Mouse (Mus musculus) erythroblast, embryonic 14.5 days (primary cell): Measurements from ENCODE around the gene Adora2a. TPM values are rescaled to one million over a fixed set of nuclear protein-coding genes. Genes with fewer than 3 reads are reported as not detected.
"Not testable (repeated sequence)": the region's sequence is repeated elsewhere in the genome, so short reads cannot be mapped to it uniquely, and the experiment has no call there.

ENCODE experiments used
- H3K27me3 ChIP-seq: 2 replicates; pipeline ENCODE4 v1.6.1; 2012; ENCODE audit warnings: inconsistent platforms; ENCODE audit not compliant: control insufficient read depth
- H3K36me3 ChIP-seq: 2 replicates; pipeline ENCODE4 v1.6.1; 2012; ENCODE audit warnings: mild to moderate bottlenecking, inconsistent platforms; ENCODE audit not compliant: control insufficient read depth
- H3K4me1 ChIP-seq: 2 replicates; pipeline ENCODE4 v1.6.1; 2012; ENCODE audit warnings: inconsistent platforms; ENCODE audit not compliant: control insufficient read depth
- H3K4me3 ChIP-seq: replicated peaks from 2 replicates; pipeline ENCODE3; 2012; ENCODE audit warnings: moderate library complexity, mild to moderate bottlenecking, inconsistent platforms
- H3K9me3 ChIP-seq: 2 replicates; pipeline ENCODE4 v1.6.1; 2012; ENCODE audit warnings: low read length, inconsistent platforms, mixed read lengths; ENCODE audit not compliant: control insufficient read depth
- GATA1 ChIP-seq: IDR thresholded peaks from 2 replicates; pipeline ENCODE4 v1.6.1; 2012; ENCODE audit warnings: low read length, inconsistent platforms, mixed read lengths
- TAL1 ChIP-seq: IDR thresholded peaks from 3 replicates; pipeline ENCODE4 v1.6.1; 2012; ENCODE audit warnings: low read length, inconsistent platforms, mixed read lengths
- polyA plus RNA-seq: library from polyadenylated mRNA; stranded (reverse); fragments of >175 nt; gene quantifications from 2 replicates; pipeline ENCODE4 v1.2.3, GENCODE M21; 2012

The Adora2a gene
- not detected in 2 replicates for polyA plus RNA-seq

DNA sequence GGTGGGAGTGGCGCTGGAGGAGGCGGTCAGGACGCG is at the start of gene Adora2a:
Gene Adora2a, plus strand, starts transcription at position 6 of the 36 bp plus-strand sequence.
- Histone ChIP-seq H3K9me3 (no peaks in the 10 kb centered on the region), H3K36me3 (peaks cover 9% of the 10 kb centered on the region), H3K4me1 (peaks cover 15% of the 10 kb centered on the region), H3K4me3 (peak within 1 kb of the TSS; percentile 55), H3K27me3 (peaks cover 44% of the 10 kb centered on the region)
- TF ChIP-seq TAL1 (no peak), GATA1 (no peak)

DNA sequence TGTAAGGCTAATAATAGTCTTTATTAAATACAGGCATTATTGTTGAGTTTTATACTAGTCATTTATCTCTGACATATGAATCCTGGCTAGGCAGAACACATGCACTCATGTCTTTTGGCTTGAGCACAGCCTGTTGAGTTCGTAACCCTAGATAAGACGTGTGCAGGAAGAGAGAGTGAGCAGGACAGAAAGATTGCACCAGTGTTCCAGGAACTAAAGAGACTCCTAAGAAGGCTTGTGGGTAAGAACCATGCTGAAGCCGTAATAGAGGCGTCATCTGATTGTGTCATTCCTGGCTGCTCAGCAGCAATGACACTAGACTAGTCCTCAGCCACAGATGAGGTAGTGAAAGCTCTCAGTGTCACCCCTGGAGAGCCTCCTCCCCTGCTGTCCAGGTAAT is 43.7 kb upstream of the Adora2a start:
- H3K36me3 ChIP-seq, result peaks cover 53% of the 10 kb centered on the region
- TF ChIP-seq TAL1, result no peak
- TF ChIP-seq GATA1, result no peak
- H3K9me3 ChIP-seq, result no peaks in the 10 kb centered on the region
- no peak overlapping the region for H3K4me3 ChIP-seq
- peaks cover 3% of the 10 kb centered on the region for H3K4me1 ChIP-seq
- no peaks in the 10 kb centered on the region for H3K27me3 ChIP-seq

DNA sequence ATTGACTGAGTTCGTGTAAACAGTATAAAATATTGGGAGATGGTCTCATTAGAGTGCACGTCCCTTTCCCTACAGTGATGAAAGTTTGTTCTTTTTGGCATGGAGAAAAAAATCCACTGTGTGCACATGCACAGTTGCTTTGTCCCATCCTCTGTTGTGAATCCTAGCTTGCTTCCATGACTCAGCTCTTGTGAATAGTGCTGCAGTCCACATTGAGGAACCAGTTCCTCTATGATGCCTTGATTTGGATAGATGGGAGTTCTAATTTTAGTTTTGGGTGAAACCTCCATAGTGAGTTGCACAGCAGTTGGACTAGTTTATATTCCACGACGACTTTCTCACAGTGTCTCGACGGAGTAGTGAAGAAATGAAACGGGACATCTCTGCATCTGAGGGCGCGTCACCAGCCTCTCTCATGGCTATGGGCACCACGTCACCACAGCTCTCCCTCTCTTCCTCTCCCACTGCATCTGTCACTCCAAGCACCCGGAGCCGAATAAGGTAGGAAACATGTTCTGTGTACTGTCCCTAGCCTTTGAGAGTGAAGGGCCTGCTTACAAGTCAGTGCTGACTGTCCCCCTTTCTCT is 40.2 kb upstream of the Adora2a start:
- no peak for TF ChIP-seq TAL1
- TF ChIP-seq GATA1, result no peak
- no peak overlapping the region for H3K4me3 ChIP-seq
- H3K36me3 ChIP-seq, result peaks cover 54% of the 10 kb centered on the region
- peaks cover 3% of the 10 kb centered on the region for H3K4me1 ChIP-seq
- H3K9me3 ChIP-seq, result no peaks in the 10 kb centered on the region
- H3K27me3 ChIP-seq, result no peaks in the 10 kb centered on the region

DNA sequence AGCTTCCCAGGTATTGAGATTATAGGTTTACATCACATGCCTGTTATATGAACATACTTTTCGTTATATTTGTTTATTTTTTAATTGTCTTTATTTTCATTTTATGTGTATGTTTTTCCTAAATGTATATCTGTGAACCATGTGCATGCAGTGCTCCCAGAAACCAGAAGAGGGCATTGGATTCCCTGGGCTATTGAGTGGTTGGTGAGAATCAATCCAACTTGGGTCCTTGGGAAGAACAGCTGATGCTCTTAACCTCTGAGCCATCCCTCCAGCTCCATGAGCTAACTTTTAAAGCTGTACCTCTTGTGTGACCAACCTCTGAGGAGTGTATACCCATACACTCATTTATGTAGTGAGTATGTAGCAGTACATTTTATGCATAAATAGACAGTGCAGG is 39.2 kb upstream of the Adora2a start:
- peaks cover 3% of the 10 kb centered on the region for H3K4me1 ChIP-seq
- H3K9me3 ChIP-seq, result no peaks in the 10 kb centered on the region
- H3K36me3 ChIP-seq, result peaks cover 49% of the 10 kb centered on the region
- no peaks in the 10 kb centered on the region for H3K27me3 ChIP-seq
- no peak overlapping the region for H3K4me3 ChIP-seq
- TF ChIP-seq TAL1 (no peak), GATA1 (no peak)

DNA sequence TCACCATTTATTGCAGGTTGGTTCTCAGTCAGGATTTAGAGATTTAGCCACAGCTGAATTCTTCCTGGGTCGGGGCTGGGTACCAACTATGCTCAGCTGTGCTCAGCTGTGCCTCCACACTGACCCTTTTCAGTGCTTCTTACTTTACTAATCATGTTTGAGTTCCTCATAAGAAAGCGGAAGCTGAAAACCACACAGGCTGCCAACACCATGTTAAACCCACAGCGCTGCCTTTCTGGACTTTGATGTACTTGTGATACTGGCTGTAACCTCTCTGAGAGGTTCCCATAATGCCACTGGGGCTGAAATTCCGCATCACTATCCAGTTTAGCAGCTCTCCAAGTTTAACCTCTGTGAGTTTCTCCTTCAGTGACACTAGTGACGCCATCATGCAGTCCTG is 34.0 kb upstream of the Adora2a start:
- no peak for TF ChIP-seq GATA1
- no peak for TF ChIP-seq TAL1
- Histone ChIP-seq H3K4me3 (no peak overlapping the region), H3K4me1 (no peaks in the 10 kb centered on the region), H3K9me3 (no peaks in the 10 kb centered on the region), H3K27me3 (no peaks in the 10 kb centered on the region), H3K36me3 (peaks cover 28% of the 10 kb centered on the region)

DNA sequence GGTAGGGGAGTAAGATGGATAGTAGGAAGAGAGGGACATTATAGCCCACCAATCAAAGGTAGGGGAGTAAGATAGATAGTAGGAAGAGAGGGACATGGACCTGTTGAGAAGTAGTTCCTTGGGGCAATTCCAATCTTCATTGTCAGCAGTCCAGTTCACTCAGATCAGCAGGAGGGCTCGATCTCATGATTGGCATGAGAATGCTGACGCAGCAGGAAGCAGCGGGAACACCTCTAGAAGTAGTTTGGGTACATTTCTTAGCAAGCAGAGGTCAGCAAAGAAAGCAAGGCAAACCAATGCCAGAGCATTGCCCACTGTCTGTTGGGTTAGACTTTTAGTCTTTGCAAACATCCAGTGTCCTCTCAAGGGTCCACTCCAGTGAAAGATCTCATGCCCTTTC is 32.9 kb upstream of the Adora2a start:
- Histone ChIP-seq H3K4me3 (no peak overlapping the region), H3K27me3 (no peaks in the 10 kb centered on the region), H3K9me3 (no peaks in the 10 kb centered on the region), H3K4me1 (no peaks in the 10 kb centered on the region), H3K36me3 (peaks cover 27% of the 10 kb centered on the region)
- TF ChIP-seq TAL1 (no peak), GATA1 (no peak)

DNA sequence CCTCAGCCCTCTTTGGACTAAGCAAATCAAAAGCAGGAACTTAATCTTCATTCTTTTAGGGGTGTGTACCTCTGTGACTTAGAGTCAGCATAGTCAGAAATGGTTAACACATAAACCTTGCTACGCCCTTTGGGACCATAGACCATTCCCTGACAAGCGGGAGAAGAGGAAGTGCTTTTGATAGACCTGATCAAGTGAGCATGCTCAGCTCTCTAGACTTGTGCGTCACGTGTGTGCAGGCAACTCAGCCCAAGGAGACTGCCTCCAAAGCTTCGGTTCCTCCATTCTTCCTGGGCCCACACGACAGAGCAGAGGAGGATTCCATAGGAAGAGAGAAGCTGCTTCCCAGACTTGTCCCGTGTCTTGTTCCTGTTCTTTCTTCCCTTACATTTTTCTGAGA is 28.1 kb upstream of the Adora2a start:
- Histone ChIP-seq H3K36me3 (peaks cover 11% of the 10 kb centered on the region), H3K4me1 (peaks cover 6% of the 10 kb centered on the region), H3K9me3 (no peaks in the 10 kb centered on the region), H3K27me3 (no peaks in the 10 kb centered on the region), H3K4me3 (no peak overlapping the region)
- TF ChIP-seq GATA1, result no peak
- no peak for TF ChIP-seq TAL1

DNA sequence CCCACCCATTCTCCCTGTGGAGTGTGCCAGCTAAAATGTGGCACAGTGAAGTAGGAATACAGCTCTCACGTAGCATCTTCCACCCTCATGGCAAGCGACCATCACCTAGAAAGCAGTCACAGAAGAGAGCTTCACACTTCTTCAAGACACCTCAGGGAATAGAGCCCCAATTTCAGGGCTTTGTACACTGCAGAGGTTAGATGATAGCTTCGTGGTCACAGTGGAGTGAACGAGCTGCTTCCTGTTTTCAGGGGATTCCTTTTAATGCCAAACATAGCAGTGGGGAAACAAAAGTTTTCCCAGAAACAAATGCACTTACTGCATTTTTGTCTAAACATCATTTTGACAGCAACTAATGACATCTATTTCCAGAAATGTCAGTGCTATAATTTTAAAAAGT is 27.3 kb upstream of the Adora2a start:
- Histone ChIP-seq H3K36me3 (peaks cover 7% of the 10 kb centered on the region), H3K9me3 (no peaks in the 10 kb centered on the region), H3K27me3 (no peaks in the 10 kb centered on the region), H3K4me3 (no peak overlapping the region), H3K4me1 (peaks cover 6% of the 10 kb centered on the region)
- no peak for TF ChIP-seq TAL1
- no peak for TF ChIP-seq GATA1

DNA sequence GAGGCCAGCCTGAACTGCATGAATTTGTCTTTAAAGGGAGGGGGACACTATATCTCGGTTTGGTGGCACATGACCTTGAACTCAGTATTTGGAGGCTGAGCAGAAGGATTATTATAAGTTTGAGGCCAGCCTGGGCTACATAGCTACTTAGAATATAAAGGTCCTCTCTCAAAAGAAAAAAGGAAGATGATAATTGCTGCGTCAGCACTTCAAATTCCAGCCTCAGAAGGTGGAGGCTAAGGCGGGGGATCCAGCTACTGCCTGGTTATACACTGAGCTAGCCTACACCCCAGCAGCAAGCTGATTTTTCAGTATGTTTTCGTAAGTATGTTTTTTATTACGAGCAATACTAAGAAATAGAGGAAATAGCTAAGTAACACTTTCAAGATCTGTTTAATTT is 26.0 kb upstream of the Adora2a start:
- H3K4me1 ChIP-seq, result peaks cover 6% of the 10 kb centered on the region
- no peaks in the 10 kb centered on the region for H3K27me3 ChIP-seq
- H3K9me3 ChIP-seq, result no peaks in the 10 kb centered on the region
- no peak for TF ChIP-seq GATA1
- TF ChIP-seq TAL1, result no peak
- peaks cover 10% of the 10 kb centered on the region for H3K36me3 ChIP-seq
- no peak overlapping the region for H3K4me3 ChIP-seq

DNA sequence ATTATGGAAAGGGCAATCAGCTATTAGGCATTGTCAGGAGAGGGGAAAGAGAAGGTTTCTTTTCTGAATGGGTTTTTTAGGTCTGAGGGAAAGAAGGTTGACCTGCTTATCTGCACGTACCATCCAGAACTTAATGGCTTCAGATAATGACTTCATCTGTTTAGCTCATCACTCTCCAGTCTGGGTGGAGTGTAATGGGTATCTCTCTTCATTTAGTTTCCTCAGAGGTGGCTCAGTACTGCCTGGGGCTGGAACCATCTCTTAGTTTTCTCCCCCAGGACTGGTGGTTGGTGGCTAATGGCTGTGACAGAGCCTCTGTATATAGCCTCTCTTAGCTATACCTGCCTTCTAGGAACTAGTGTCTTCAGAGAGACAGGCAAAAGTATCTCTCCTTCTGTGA is 25.3 kb upstream of the Adora2a start:
- Histone ChIP-seq H3K4me3 (no peak overlapping the region), H3K4me1 (peaks cover 6% of the 10 kb centered on the region), H3K9me3 (no peaks in the 10 kb centered on the region), H3K36me3 (peaks cover 10% of the 10 kb centered on the region), H3K27me3 (no peaks in the 10 kb centered on the region)
- TF ChIP-seq GATA1, result no peak
- TF ChIP-seq TAL1, result no peak

DNA sequence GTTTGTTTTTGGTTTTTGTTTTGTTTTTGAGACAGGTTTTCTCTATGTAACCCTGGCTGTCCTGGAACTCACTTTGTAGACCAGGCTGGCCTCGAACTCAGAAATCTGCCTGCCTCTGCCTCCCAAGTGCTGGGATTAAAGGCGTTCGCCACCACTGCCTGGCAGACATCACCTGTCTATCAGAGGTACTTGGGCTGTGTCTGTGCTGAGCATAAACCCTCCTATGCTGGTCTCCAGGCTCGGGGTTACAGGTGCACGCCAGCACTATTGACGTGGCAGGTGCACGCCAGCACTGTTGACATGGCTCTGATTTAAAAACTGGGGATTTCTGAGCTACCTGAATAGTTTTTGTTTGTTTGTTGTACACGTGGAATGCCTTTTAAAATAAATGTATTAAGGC is 24.5 kb upstream of the Adora2a start:
- not testable (repeated sequence) for H3K4me3 ChIP-seq, H3K4me1 ChIP-seq, H3K9me3 ChIP-seq, H3K27me3 ChIP-seq
- peaks cover 10% of the 10 kb centered on the region for H3K36me3 ChIP-seq
